ENCODE assay signal across 10 mouse cellular contexts in the genomic region with DNA sequence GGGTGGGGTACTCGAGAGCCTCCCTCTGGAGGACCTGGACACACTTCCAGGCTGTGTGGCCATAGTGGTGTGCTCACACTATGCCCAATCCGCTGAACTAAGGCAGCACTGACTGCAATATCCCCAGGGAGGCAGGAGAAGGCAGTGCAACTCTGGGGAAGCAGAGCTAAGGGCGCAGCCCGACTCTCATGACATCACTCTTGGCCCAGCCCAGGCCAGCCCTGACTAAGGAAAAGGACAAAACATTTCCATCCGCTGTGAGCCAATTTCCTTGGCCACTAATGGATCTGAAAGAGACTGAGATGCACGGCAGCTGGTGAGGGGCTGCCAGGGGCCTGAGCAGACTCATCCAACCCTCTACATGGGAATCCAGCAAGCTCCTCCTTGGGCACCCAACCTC. TPM values are rescaled to one million over a fixed set of nuclear protein-coding genes. Genes with fewer than 3 reads are reported as not detected.
DNase-seq lines count a peak whose midpoint lies in the region; ATAC-seq and TF ChIP-seq lines count a peak whose summit lies in the region.
"Had no signal": no experiment of that assay in that cellular context is flagged by ENCODE, and none has a peak within 500 bp of the region (broad histone marks: within the 10 kb centered on the region; RNA-seq: fewer than 3 reads in every experiment).

No protein-coding gene starts in this region.

- H3K27me3 ChIP-seq in kidney, postnatal 0 days (ENCODE audit: insufficient read depth, low read length): no peaks in the 10 kb centered on the region
- H3K27me3 ChIP-seq: stomach, embryonic 15.5 days had no signal

- WGBS in kidney, postnatal 0 days: 62% methylated on average over 6 of the region's 6 CpGs

- DNase-seq in ovary, adult 18-20 months (ENCODE audit: low spot score): peak; percentile 36
- no peak for DNase-seq in ovary, postnatal 10 days (ENCODE audit: low spot score)
- DNase-seq in gastrocnemius, adult 8-10 months (ENCODE audit: low spot score in 2 of 2): peak; percentile 79 to 85
- DNase-seq in kidney, postnatal 0 days (ENCODE audit: low spot score): no peak
- DNase-seq in ovary, postnatal 14 days (ENCODE audit: low spot score): peak; percentile 52
- DNase-seq in spleen, postnatal 4 days (ENCODE audit: low spot score in 2 of 2): no peak

- H3K4me2 ChIP-seq in kidney, postnatal 0 days (ENCODE audit: low read length): no peak overlapping the region
- H3K4me2 ChIP-seq: stomach, embryonic 15.5 days had no signal

- no peak overlapping the region for H3K4me3 ChIP-seq in kidney, postnatal 0 days (replicated peaks; ENCODE audit: low read depth, low read length)
- H3K4me3 ChIP-seq: stomach, embryonic 15.5 days had no signal

- H3K27ac ChIP-seq in kidney, postnatal 0 days: no peak overlapping the region
- H3K27ac ChIP-seq: macrophage; stomach, embryonic 15.5 days had no signal

- ATAC-seq in kidney, postnatal 0 days (replicated peaks; ENCODE audit: low FRiP score, low read depth): no peak; the same call in 1 of the 2 replicates
- no peak for ATAC-seq in CD4-positive, CD25-positive, alpha-beta regulatory T cell, adult 4 months
- ATAC-seq in monocyte, adult 5-6 weeks (replicated peaks; ENCODE audit: insufficient number of reproducible peaks, low FRiP score, low TSS enrichment, poor library complexity, severe bottlenecking): no peak

- no peaks in the 10 kb centered on the region for H3K4me1 ChIP-seq in kidney, postnatal 0 days (replicated peaks; ENCODE audit: insufficient read depth, low read length)

- no peaks in the 10 kb centered on the region for H3K9me3 ChIP-seq in kidney, postnatal 0 days (replicated peaks; ENCODE audit: low read length)
- H3K9me3 ChIP-seq: stomach, embryonic 15.5 days had no signal

- peak; percentile 39; the same call in 1 of the 2 replicates for TF ChIP-seq CTCF in kidney, postnatal 0 days (IDR thresholded peaks at IDR 0.05; ENCODE audit: low read depth)

- no peak overlapping the region for H3K9ac ChIP-seq in kidney, postnatal 0 days (ENCODE audit: low read depth, low read length)
- H3K9ac ChIP-seq: stomach, embryonic 15.5 days had no signal

- H3K36me3 ChIP-seq in kidney, postnatal 0 days (ENCODE audit: insufficient read depth, low read length): peaks cover 20% of the 10 kb centered on the region; the same call in 1 of the 2 replicates

RNA-seq across cellular contexts. Expression of a gene that starts 25.7 kb away (rescaled TPM):
- total RNA-seq in gastrocnemius, adult 8-10 months (2022): 10 to 100 TPM; 18.6 to 28.1 (median 21.8) TPM
- 44.4 and 47.5 TPM in 2 replicates for polyA plus RNA-seq in kidney, postnatal 0 days (2015; fragmentation: Nextera tagmentation; extraction: Ambion mirVana)
- 10 to 100 TPM in 1 of 2 experiments, 1 to 10 TPM in 1; 9.6 to 12.5 TPM for polyA plus RNA-seq in CD4-positive, CD25-positive, alpha-beta regulatory T cell, adult 4 months (2017; shearing (Covaris generic))
- total RNA-seq in monocyte, adult 5-6 weeks (2017): 10.6 to 25.9 TPM (median 19.9 TPM) in 3 replicates

RNA-seq across cellular contexts. Expression of a gene that starts 31.3 kb away (rescaled TPM):
- total RNA-seq in gastrocnemius, adult 8-10 months (2022): 1 to 10 TPM; 2.4 to 6.3 (median 4.3) TPM
- 6.9 and 7.3 TPM in 2 replicates for polyA plus RNA-seq in kidney, postnatal 0 days (2015; fragmentation: Nextera tagmentation; extraction: Ambion mirVana)
- polyA plus RNA-seq in CD4-positive, CD25-positive, alpha-beta regulatory T cell, adult 4 months (2017; shearing (Covaris generic)): 1 to 10 TPM; 1.3 to 1.9 TPM
- total RNA-seq in monocyte, adult 5-6 weeks (2017): 9.8 to 14.5 TPM (median 10.4 TPM) in 3 replicates

RNA-seq across cellular contexts. Expression of a gene that starts 49.5 kb away (rescaled TPM):
- 10 to 100 TPM; 17.3 to 22.2 (median 18.0) TPM for total RNA-seq in gastrocnemius, adult 8-10 months (2022)
- 10.7 and 12.2 TPM in 2 replicates for polyA plus RNA-seq in kidney, postnatal 0 days (2015; fragmentation: Nextera tagmentation; extraction: Ambion mirVana)
- 10 to 100 TPM; 12.1 to 19.9 TPM for polyA plus RNA-seq in CD4-positive, CD25-positive, alpha-beta regulatory T cell, adult 4 months (2017; shearing (Covaris generic))
- 1.1 to 5.4 TPM (median 3.4 TPM) in 3 replicates for total RNA-seq in monocyte, adult 5-6 weeks (2017)

Comparison
In these comparisons a context has a peak if more than half of its experiments do, and no peak if none do; other contexts are left out.
1. DNase-seq: peak in ovary, adult 18-20 months (single experiment), gastrocnemius, adult 8-10 months (2 of 2) and ovary, postnatal 14 days (single experiment); none in ovary, postnatal 10 days (single experiment), kidney, postnatal 0 days (single experiment) and spleen, postnatal 4 days (0 of 2).